Mouse (Mus musculus) intestine, embryonic 16.5 days (tissue): ENCODE measurements at regions not wholly inside any gene's neighbourhood (a gene's known extent, or its start where the extent isn't known, plus 50 kb on each side); places are given as distances from the start of the nearest gene placed in this dataset.

Experiments
- ATAC-seq: fragments of 200-750 bp; cut with Nextera tagmentation; 2 replicates; pipeline ENCODE4 v1.8.0; 2017; ENCODE audit warnings: moderate TSS enrichment, moderate library complexity
- H3K27ac ChIP-seq: fragments of 300-500 bp; sonication (generic); 2 replicates; pipeline ENCODE4 v1.5.1; 2014; ENCODE audit warnings: mild to moderate bottlenecking, low read length
- H3K27me3 ChIP-seq: fragments of 300-500 bp; sonication (generic); replicated peaks from 2 replicates; pipeline ENCODE4 v1.6.1; 2014; ENCODE audit warnings: low read length, control low read depth, mixed read lengths; ENCODE audit not compliant: control insufficient read depth, insufficient read depth
- H3K36me3 ChIP-seq: fragments of 300-500 bp; sonication (generic); 2 replicates; pipeline ENCODE4 v1.6.1; 2014; ENCODE audit warnings: low read length, control low read depth; ENCODE audit not compliant: control insufficient read depth, insufficient read depth
- H3K4me1 ChIP-seq: fragments of 300-500 bp; sonication (generic); 2 replicates; pipeline ENCODE4 v1.6.1; 2014; ENCODE audit warnings: low read length, control low read depth, mixed read lengths; ENCODE audit not compliant: control insufficient read depth, insufficient read depth
- H3K4me2 ChIP-seq: fragments of 300-500 bp; sonication (generic); 2 replicates; pipeline ENCODE4 v1.6.1; 2014; ENCODE audit warnings: low read depth, low read length, control low read depth
- H3K4me3 ChIP-seq: fragments of 300-500 bp; sonication (generic); 2 replicates; pipeline ENCODE4 v1.5.1; 2014; ENCODE audit warnings: mild to moderate bottlenecking, low read length
- H3K9ac ChIP-seq: fragments of 300-500 bp; sonication (generic); 2 replicates; pipeline ENCODE4 v1.6.1; 2014; ENCODE audit warnings: low read depth, low read length
- H3K9me3 ChIP-seq: fragments of 300-500 bp; sonication (generic); 2 replicates; pipeline ENCODE4 v1.6.1; 2016; ENCODE audit warnings: low read length, control low read depth; ENCODE audit not compliant: control insufficient read depth
- WGBS: fragments of 180-500 bp; shearing (Covaris S2); extraction: QIAGEN DNeasy Blood & Tissue Kit; methylation state at CpG from one replicate; pipeline ENCODE4 v1.1.7; 2014; 5-methylcytosine and 5-hydroxymethylcytosine counted together

DNA sequence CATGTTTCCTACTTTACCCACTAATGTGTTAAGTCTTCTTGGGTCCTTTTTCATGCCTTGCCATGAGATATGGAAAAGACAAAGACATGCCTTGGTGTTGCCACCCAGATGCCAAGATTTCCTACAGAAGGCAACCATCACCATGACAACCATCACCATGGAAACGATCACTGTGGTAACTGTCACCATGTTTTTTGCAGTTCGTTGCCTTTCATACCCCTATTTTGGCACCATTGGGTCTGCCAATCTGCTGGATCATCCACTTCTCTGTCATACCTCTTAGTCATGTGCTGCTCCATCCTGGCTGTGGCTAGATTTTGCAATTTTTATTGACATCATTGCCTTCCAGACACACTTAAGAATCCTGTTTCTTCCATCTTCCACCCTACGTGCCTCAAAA lies 733.7 kb upstream of the Castor2 start:
- no peak overlapping the region for H3K4me2 ChIP-seq
- no peaks in the 10 kb centered on the region for H3K9me3 ChIP-seq
- ATAC-seq = no peak
- no peak overlapping the region for H3K4me3 ChIP-seq
- no peaks in the 10 kb centered on the region for H3K36me3 ChIP-seq
- H3K27me3 ChIP-seq = no peaks in the 10 kb centered on the region
- WGBS = 80% methylated on average over 3 of the region's 3 CpGs
- no peaks in the 10 kb centered on the region for H3K4me1 ChIP-seq
- H3K9ac ChIP-seq = no peak overlapping the region
- no peak overlapping the region for H3K27ac ChIP-seq

DNA sequence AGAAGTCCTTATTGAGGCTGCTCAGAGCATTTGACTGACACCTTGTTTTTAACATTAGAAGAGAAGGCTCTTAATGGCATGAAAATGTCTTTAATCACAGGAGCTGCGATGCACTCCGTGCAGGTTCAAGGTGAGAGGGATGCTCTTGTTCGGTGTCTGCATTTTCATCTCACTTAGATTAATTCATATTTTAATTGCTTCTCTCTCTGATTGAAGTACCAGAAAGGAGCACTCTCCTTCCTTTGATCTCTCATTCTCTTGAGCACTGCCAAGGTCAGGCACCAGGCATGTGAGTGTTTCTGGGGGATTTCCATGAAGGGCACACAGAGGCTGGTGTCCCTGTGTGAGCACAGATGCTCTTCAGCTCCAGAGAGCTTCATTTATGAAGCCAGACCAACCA lies 752.0 kb upstream of the Castor2 start:
- H3K27me3 ChIP-seq = no peaks in the 10 kb centered on the region
- no peak overlapping the region for H3K9ac ChIP-seq
- no peak overlapping the region for H3K4me3 ChIP-seq
- 90% methylated on average over 3 of the region's 3 CpGs for WGBS
- H3K9me3 ChIP-seq = no peaks in the 10 kb centered on the region; the same call in 1 of the 2 replicates
- no peak overlapping the region for H3K27ac ChIP-seq
- H3K4me1 ChIP-seq = no peaks in the 10 kb centered on the region
- no peak for ATAC-seq
- no peak overlapping the region for H3K4me2 ChIP-seq
- no peaks in the 10 kb centered on the region for H3K36me3 ChIP-seq

DNA sequence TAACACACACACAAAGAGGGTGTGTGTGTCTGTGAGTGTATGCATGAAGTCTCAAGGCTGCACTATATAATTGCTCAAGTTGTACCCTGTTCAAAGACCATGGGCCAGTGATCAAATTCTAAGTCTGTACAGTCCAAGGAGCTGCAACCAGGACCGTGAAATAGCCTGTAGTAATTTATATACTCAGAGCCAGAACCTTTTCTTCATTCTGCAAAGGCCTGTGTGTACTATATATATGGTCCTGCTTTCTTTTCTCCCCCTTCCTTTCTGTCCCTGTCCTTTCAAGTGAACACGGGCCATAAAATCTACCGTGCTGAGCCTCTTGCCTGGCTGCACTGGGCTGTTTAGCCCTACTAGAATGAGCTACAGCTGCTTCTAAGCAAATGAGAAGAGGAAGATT lies 757.5 kb upstream of the Castor2 start:
- Histone ChIP-seq H3K4me1 (no peaks in the 10 kb centered on the region), H3K27me3 (no peaks in the 10 kb centered on the region), H3K4me3 (no peak overlapping the region), H3K9ac (no peak overlapping the region), H3K27ac (no peak overlapping the region), H3K9me3 (no peaks in the 10 kb centered on the region; the same call in 1 of the 2 replicates), H3K4me2 (no peak overlapping the region), H3K36me3 (no peaks in the 10 kb centered on the region)
- WGBS = 72% methylated on average over 3 of the region's 3 CpGs
- ATAC-seq = no peak

DNA sequence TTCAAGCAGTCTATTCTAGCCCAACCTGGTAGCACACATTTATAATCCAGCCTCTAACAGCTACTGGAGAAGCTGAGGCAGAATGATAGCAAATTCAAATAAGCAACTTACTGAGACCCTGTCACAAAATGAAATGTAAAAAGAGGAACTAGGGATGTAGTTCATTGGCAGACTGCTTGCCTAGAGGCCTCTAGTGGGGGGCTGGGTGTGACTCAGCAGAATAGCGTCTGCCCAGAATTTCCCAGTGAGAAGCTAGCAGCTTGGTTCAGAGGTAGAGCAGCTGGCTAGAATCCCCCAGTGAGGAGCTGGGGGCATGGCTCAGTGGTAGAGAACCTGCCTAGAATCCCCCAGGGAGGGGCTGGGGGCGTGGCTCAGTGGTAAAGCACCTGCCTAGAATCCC lies 777.5 kb upstream of the Auts2 start:
- Histone ChIP-seq H3K4me2 (no peak overlapping the region), H3K36me3 (no peaks in the 10 kb centered on the region), H3K4me1 (no peaks in the 10 kb centered on the region), H3K9me3 (no peaks in the 10 kb centered on the region), H3K9ac (no peak overlapping the region), H3K27ac (no peak overlapping the region), H3K4me3 (no peak overlapping the region), H3K27me3 (no peaks in the 10 kb centered on the region)
- no peak for ATAC-seq
- 68% methylated on average over 2 of the region's 2 CpGs for WGBS

DNA sequence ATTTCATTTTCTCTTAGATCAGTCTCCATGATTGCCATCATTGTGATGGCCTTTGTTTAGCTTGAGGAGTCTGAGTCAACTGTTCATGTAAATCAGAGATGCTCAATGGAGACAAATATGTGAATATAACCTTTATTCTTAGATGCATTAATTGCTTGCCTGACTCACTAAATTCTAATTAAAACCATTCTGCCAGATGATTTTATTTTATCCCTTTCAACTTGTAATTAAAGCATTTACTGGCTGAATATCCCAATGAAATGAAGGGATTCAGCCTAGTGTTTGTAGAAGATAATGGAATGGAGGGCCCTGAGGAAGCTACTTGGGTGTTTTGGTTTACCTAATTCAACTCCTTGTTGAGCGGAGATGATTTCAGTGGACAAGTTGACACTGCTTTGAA lies 777.1 kb upstream of the Auts2 start:
- no peaks in the 10 kb centered on the region for H3K27me3 ChIP-seq

DNA sequence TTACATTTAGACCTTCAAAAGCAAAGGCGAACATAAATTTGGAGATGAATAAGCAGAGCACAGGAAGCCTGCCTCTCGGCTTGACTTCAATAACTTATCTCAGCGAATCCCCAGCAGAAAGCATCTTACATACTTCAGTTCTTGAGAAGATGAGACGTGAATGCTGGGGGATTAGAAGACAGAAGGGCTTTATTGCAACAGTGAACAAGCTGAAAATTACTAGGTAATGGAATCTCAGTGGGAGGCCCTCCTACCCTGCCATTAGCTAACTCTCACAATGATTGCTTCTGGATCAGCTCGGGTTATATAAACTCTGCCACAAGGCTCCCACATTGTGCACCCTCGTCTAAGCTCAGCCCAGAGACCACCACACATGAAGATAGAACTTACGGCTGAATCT lies 770.9 kb upstream of the Auts2 start:
- Histone ChIP-seq H3K9me3 (no peaks in the 10 kb centered on the region), H3K27ac (no peak overlapping the region), H3K4me3 (no peak overlapping the region), H3K4me2 (no peak overlapping the region), H3K9ac (no peak overlapping the region), H3K4me1 (no peaks in the 10 kb centered on the region), H3K27me3 (no peaks in the 10 kb centered on the region), H3K36me3 (no peaks in the 10 kb centered on the region)
- 55% methylated on average over 7 of the region's 7 CpGs for WGBS
- ATAC-seq = no peak

More for the DNA sequence above, 777.1 kb upstream of the Auts2 start:
- no peaks in the 10 kb centered on the region for H3K9me3 ChIP-seq
- no peaks in the 10 kb centered on the region for H3K36me3 ChIP-seq
- no peak for ATAC-seq
- no peak overlapping the region for H3K4me2 ChIP-seq
- no peak overlapping the region for H3K9ac ChIP-seq
- H3K4me3 ChIP-seq = no peak overlapping the region
- WGBS = 90% methylated on average over 1 of the region's 1 CpGs
- no peaks in the 10 kb centered on the region for H3K4me1 ChIP-seq
- H3K27ac ChIP-seq = no peak overlapping the region

DNA sequence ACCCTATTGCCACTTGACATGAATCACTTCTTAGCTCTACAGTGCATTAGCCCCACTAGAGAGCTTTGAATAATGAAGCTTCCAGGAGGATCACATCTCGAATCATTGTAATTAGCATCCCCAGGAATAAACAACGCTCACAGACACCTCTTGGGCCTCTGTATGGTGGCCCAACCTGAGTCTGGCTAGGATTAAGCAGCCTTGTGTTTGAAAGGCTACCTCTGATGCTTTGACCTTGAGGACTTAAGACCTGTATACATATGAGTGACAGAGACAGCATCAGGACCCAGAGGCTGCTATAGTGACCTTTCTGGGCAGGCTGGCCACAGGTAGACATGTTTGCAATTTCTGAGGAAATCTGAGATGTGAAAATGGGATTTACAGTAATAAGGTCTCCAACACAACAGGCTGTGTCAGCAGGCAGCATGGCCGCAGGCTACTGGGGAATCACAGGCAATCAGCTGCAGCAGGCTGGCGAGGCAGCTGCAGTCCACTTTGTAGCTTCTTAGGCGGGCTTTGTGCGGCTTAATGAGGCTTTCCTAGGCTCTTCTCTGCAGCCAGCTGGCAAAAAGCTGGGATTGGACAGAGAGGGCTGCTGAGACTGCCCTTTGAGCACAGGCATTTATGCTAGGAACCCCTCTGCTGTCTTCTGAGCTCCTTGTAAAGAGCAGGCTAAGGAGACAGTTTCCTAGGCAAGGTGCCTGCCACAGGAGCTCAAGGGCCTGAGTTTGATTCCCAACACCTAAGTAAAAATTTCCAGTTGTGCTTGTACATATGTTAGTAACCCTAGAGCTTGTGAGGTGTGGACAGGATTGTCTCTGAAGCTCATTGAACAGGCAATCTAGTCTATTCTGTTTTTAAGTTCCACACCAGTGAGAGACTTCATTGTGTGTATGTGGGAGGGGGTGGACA lies 768.1 kb upstream of the Auts2 start:
- Histone ChIP-seq H3K4me1 (no peaks in the 10 kb centered on the region), H3K27me3 (no peaks in the 10 kb centered on the region), H3K4me3 (no peak overlapping the region), H3K4me2 (no peak overlapping the region), H3K36me3 (no peaks in the 10 kb centered on the region), H3K9ac (no peak overlapping the region), H3K9me3 (no peaks in the 10 kb centered on the region), H3K27ac (no peak overlapping the region)
- 53% methylated on average over 6 of the region's 6 CpGs for WGBS
- no peak for ATAC-seq

DNA sequence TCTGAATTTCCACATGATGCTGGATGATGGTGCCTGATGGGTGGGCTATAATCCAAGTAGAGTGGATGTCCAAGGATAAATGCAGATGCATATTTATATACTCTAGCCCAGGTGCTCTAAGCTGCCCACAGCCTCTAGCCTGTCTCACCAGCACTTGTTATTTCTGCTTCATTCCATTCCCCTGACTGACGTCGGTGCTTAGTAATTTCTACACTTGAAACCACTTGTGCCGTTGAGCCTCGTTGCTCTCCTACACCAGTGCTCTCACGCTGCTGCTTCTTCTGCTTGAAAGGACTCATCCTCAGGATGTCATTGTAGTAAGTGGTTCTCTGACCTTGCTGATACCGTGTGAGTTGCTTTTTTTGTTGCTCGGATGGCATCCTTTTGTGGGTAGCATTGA lies 724.7 kb upstream of the Auts2 start:
- no peaks in the 10 kb centered on the region for H3K9me3 ChIP-seq
- H3K27ac ChIP-seq = no peak overlapping the region
- H3K4me3 ChIP-seq = no peak overlapping the region
- H3K36me3 ChIP-seq = no peaks in the 10 kb centered on the region
- no peak overlapping the region for H3K4me2 ChIP-seq
- no peak overlapping the region for H3K9ac ChIP-seq
- no peaks in the 10 kb centered on the region for H3K27me3 ChIP-seq
- ATAC-seq = no peak
- H3K4me1 ChIP-seq = no peaks in the 10 kb centered on the region
- 81% methylated on average over 7 of the region's 7 CpGs for WGBS

DNA sequence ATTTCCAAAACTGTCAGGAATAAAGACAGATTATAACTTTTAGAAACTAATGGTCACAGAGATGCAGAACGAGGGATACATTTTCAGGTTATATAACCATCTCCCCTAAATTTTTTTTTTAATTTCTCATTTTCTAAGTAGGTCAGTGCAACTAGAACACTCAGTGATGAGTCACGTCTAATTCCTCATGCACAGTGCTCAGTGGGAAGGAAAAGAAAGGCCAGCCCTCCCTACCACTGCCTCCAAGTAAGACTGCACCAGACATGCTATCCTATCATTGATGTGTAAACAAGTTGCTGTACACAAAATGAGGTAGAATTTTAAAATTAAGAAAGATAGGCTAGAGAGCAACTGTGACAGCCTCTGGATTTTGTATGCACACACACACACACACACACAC lies 724.2 kb upstream of the Auts2 start:
- no peak for ATAC-seq
- H3K36me3 ChIP-seq = no peaks in the 10 kb centered on the region
- 86% methylated on average over 2 of the region's 2 CpGs for WGBS

DNA sequence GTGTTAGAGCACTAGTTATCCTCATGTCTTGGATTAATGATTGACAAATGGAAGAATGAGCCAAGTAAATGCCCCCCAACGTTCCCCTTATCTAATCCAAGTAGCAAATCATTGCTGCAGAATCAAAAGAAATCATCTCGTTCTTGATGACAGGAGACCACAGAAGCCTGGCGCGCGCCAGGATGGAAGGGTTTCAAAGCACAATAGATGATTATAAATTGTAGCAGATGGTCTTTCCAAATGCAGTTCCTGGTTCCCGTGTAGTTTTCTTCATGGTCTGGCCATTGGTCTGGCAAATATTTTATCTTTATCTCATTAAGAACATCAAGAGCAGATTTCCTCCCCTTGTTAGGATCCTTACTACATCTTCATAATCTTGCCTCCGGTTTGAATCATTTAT lies 721.8 kb upstream of the Auts2 start:
- Histone ChIP-seq H3K4me2 (no peak overlapping the region), H3K27me3 (no peaks in the 10 kb centered on the region), H3K9me3 (no peaks in the 10 kb centered on the region), H3K4me1 (no peaks in the 10 kb centered on the region), H3K36me3 (no peaks in the 10 kb centered on the region), H3K9ac (no peak overlapping the region), H3K27ac (no peak overlapping the region), H3K4me3 (no peak overlapping the region)
- WGBS = 52% methylated on average over 7 of the region's 7 CpGs
- ATAC-seq = no peak

More for the DNA sequence above, 724.2 kb upstream of the Auts2 start:
- Histone ChIP-seq H3K4me3 (no peak overlapping the region), H3K27me3 (no peaks in the 10 kb centered on the region), H3K4me1 (no peaks in the 10 kb centered on the region), H3K27ac (no peak overlapping the region), H3K4me2 (no peak overlapping the region), H3K9ac (no peak overlapping the region), H3K9me3 (no peaks in the 10 kb centered on the region)
